Mouse (Mus musculus) limb, embryonic 14.5 days (tissue): ENCODE measurements at regions not wholly inside any gene's neighbourhood (a gene's known extent, or its start where the extent isn't known, plus 50 kb on each side); places are given as distances from the start of the nearest gene placed in this dataset.
A peak's percentile ranks its signal among the peaks of the same experiment; 100 is the strongest.

Experiments used
- ATAC-seq: fragments of 200-750 bp; cut with Nextera tagmentation; 2 replicates; pipeline ENCODE4 v1.8.0; 2017; ENCODE audit warnings: low read depth, moderate number of reproducible peaks, moderate TSS enrichment; ENCODE audit not compliant: low FRiP score
- DNase-seq: peaks from one replicate; pipeline ENCODE4 v3.0.0-alpha.2; 2015; ENCODE audit warnings: low spot score
- H3K27ac ChIP-seq: fragments of 300-500 bp; sonication (generic); replicated peaks from 2 replicates; pipeline ENCODE4 v1.5.1; 2014; ENCODE audit warnings: low read depth, mild to moderate bottlenecking, low read length, moderate library complexity, mixed read lengths
- H3K27me3 ChIP-seq: fragments of 300-500 bp; sonication (generic); 2 replicates; pipeline ENCODE4 v1.6.1; 2014; ENCODE audit warnings: low read length, mixed read lengths; ENCODE audit not compliant: control insufficient read depth, insufficient read depth
- H3K36me3 ChIP-seq: fragments of 300-500 bp; sonication (generic); 2 replicates; pipeline ENCODE4 v1.6.1; 2014; ENCODE audit warnings: mild to moderate bottlenecking, low read length, moderate library complexity, mixed read lengths; ENCODE audit not compliant: control insufficient read depth, insufficient read depth
- H3K4me1 ChIP-seq: fragments of 300-500 bp; sonication (generic); 2 replicates; pipeline ENCODE4 v1.6.1; 2014; ENCODE audit warnings: antibody characterized with exemption, low read length, mixed read lengths; ENCODE audit not compliant: control insufficient read depth, insufficient read depth
- H3K4me2 ChIP-seq: fragments of 300-500 bp; sonication (generic); replicated peaks from 2 replicates; pipeline ENCODE4 v1.6.1; 2014; ENCODE audit warnings: low read depth, mild to moderate bottlenecking, low read length, moderate library complexity; ENCODE audit not compliant: severe bottlenecking
- H3K4me3 ChIP-seq: fragments of 300-500 bp; sonication (generic); replicated peaks from 2 replicates; pipeline ENCODE4 v1.5.1; 2014; ENCODE audit warnings: low read length
- H3K9ac ChIP-seq: fragments of 300-500 bp; sonication (generic); 2 replicates; pipeline ENCODE4 v1.6.1; 2014; ENCODE audit warnings: mild to moderate bottlenecking, low read depth, low read length, moderate library complexity; ENCODE audit not compliant: severe bottlenecking
- H3K9me3 ChIP-seq: fragments of 300-500 bp; sonication (generic); 2 replicates; pipeline ENCODE4 v1.6.1; 2016; ENCODE audit warnings: low read length; ENCODE audit not compliant: control insufficient read depth
- POLR2A ChIP-seq: fragments of 200-500 bp; IDR thresholded peaks from 2 replicates; pipeline ENCODE4 v1.8.0; 2012; ENCODE audit warnings: inconsistent platforms, mild to moderate bottlenecking, moderate library complexity, borderline replicate concordance; ENCODE audit not compliant: insufficient read depth, insufficient read length; ENCODE audit errors: extremely low read depth
- WGBS: fragments of 180-500 bp; shearing (Covaris S2); extraction: QIAGEN DNeasy Blood & Tissue Kit; methylation state at CpG from one replicate; pipeline ENCODE4 v1.1.7; 2014; 5-methylcytosine and 5-hydroxymethylcytosine counted together

DNA sequence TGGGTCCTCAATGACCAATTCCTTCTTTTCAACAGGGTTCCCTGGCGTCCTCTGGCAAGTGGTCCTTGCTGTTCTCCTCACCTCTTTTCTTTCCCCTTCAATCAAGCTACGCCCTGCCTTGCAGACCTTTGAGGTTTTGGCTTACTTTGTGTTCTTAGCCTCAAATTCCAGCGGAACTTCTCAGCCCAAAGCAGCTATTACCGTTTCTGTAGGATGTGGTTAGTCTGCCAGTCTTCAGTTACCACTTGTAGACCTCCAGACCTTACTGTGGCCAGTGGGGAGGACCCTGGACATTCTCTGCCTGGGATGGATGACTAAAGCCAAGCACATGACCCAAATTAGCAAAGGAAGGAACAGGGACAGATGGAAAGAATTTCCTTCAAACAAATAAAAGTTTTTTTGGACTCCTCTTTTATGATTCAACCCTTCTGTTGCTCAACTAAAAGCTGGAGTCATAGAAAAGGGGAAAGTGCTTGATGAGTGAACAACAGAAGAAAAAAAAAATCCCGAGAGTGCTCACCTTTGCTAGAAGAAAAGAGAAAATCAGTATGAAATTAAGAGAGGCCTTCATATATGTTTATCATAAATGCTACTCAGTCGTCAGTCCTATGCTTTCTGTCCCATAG lies 211.5 kb downstream of the Hao1 start:
- 60% methylated on average over 6 of the region's 6 CpGs for WGBS
- H3K27me3 ChIP-seq: no peaks in the 10 kb centered on the region
- H3K27ac ChIP-seq: no peak overlapping the region
- H3K4me2 ChIP-seq: no peak overlapping the region
- H3K9me3 ChIP-seq: no peaks in the 10 kb centered on the region
- no peak for DNase-seq
- TF ChIP-seq POLR2A: no peak
- H3K4me1 ChIP-seq: no peaks in the 10 kb centered on the region
- H3K9ac ChIP-seq: no peak overlapping the region
- H3K4me3 ChIP-seq: no peak overlapping the region
- H3K36me3 ChIP-seq: no peaks in the 10 kb centered on the region
- no peak; the same call in 1 of the 2 replicates for ATAC-seq

DNA sequence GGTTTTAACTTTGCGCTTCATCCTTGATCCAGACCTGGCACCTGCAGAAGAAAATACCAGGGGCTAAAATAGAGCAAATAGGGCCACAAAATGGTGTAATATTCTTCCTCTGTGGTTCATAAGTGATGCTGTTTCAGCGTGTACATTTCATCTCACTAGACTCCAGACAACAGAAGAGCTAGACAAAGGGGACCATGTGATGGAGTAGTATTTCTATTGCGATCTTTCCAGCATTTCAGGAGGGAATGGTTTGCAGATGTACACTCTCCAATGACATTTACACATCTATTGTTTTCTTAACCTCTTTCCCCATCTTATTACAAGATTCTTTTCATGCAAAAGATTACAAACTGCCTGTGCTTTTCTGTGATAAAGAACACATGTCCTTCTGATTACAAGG lies 246.1 kb downstream of the Hao1 start:
- no peaks in the 10 kb centered on the region for H3K9me3 ChIP-seq
- no peak overlapping the region for H3K4me3 ChIP-seq
- WGBS: 71% methylated on average over 3 of the region's 3 CpGs
- no peaks in the 10 kb centered on the region for H3K27me3 ChIP-seq
- no peak overlapping the region for H3K9ac ChIP-seq
- H3K36me3 ChIP-seq: no peaks in the 10 kb centered on the region
- ATAC-seq (no peak), DNase-seq (no peak)
- H3K4me2 ChIP-seq: no peak overlapping the region
- TF ChIP-seq POLR2A: no peak
- no peaks in the 10 kb centered on the region for H3K4me1 ChIP-seq
- no peak overlapping the region for H3K27ac ChIP-seq

DNA sequence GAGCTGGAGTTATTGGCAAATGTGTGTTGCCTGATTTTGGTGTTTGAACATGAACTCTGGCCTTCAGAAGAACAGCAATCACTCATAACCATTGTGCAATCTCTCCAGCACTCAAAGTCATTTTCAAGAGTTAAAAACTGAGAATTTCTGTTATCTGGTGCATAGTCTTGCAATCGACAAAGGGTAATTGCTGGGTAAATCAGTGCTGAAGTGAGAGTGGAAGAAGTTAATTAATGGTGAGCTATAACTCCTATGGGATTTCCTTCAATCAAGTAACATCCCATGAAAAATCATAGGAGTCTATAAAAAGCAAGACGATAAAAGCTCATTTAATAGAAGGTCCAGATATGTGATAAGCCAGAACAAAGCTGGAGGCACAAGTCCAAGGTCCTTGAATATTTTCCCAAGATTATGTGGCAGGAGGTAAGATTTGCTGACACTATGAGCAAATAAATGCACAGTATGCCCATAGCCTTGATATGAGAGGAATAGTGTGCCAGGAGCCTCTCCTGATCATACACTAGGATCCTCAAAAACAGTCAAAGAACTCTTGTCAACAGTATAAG lies 264.0 kb downstream of the Hao1 start:
- Histone ChIP-seq H3K27me3 (no peaks in the 10 kb centered on the region), H3K4me1 (no peaks in the 10 kb centered on the region), H3K4me3 (no peak overlapping the region), H3K9ac (no peak overlapping the region), H3K36me3 (no peaks in the 10 kb centered on the region), H3K27ac (no peak overlapping the region), H3K4me2 (no peak overlapping the region), H3K9me3 (no peaks in the 10 kb centered on the region)
- TF ChIP-seq POLR2A: no peak
- WGBS: 79% methylated on average over 2 of the region's 2 CpGs
- ATAC-seq (no peak), DNase-seq (no peak)

DNA sequence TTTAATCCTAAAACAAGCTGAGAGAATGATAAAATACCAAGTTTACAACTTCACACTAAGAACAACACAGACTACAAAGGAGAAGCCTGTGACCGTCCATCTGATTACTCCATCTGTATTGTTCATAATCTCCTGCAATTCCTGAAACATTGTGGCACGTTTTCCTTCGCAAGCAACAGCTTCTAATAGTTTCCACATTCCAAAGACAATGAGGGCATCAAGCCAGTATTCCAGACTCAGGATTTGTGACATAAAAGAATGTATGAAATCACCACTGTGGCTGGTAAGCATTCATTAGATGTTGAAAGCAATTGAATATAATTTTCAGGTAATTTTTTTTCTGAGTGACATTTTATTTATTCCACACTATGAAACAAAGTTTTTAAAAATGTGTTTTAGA lies 278.3 kb downstream of the Hao1 start:
- Histone ChIP-seq H3K36me3 (no peaks in the 10 kb centered on the region), H3K4me3 (no peak overlapping the region), H3K9ac (no peak overlapping the region), H3K9me3 (no peaks in the 10 kb centered on the region), H3K27me3 (no peaks in the 10 kb centered on the region), H3K4me1 (no peaks in the 10 kb centered on the region), H3K4me2 (no peak overlapping the region), H3K27ac (no peak overlapping the region)
- WGBS: 51% methylated on average over 3 of the region's 3 CpGs
- ATAC-seq (no peak), DNase-seq (peak; percentile 23)
- no peak for TF ChIP-seq POLR2A

DNA sequence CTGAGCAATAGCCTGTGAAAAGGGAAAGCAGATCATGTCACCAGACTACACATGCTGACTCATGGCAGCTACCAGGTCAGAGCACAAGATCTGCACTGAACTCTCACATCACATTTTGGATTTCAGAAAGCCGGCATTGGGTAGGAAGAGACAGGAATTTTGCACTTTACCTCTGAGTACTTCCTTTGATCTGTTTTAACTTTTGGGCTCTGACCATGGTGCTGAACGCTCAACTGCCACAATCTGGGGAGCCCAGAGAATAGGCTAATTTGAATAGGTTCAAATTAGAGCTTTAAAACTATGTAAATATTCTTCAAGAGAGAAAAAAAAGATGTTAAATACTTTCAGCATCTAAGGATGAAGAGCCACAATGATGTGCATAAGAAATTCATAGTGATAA lies 285.7 kb downstream of the Hao1 start:
- ATAC-seq: no peak
- H3K4me1 ChIP-seq: no peaks in the 10 kb centered on the region
- H3K36me3 ChIP-seq: no peaks in the 10 kb centered on the region
- no peak for TF ChIP-seq POLR2A
- peak; percentile 18 for DNase-seq
- no peak overlapping the region for H3K4me2 ChIP-seq
- H3K27ac ChIP-seq: no peak overlapping the region
- no peaks in the 10 kb centered on the region for H3K9me3 ChIP-seq
- no peaks in the 10 kb centered on the region for H3K27me3 ChIP-seq
- WGBS: 24% methylated on average over 2 of the region's 2 CpGs
- no peak overlapping the region for H3K4me3 ChIP-seq
- no peak overlapping the region for H3K9ac ChIP-seq
